Mouse (Mus musculus) CD4-positive, CD25-positive, alpha-beta regulatory T cell, adult 2 months (primary cell): ENCODE data around the gene Gm49320.

Source experiments
- DNase-seq: peaks from one replicate; pipeline ENCODE4 v3.0.0-alpha.2; 2012; ENCODE audit warnings: low read depth, low spot score

The Gm49320 gene

GRCm38 (mm10) chr8:4238434-4239192 lies at the start of gene Gm49320, which contains the start of gene Map2k7:
Gene Gm49320, plus strand, starts transcription at chr8:4238865.
Gene Map2k7, plus strand, starts transcription at chr8:4238740.
- peak; percentile 100 for DNase-seq

- DNase-seq: no peak
Observed at GRCm38 (mm10) chr8:4189031-4189722, 49.5 kb upstream of the Gm49320 start.

GRCm38 (mm10) chr8:4192305-4192704 lies 46.4 kb upstream of the Gm49320 start:
- no peak for DNase-seq

- DNase-seq: peak; percentile 89
Observed at GRCm38 (mm10) chr8:4192807-4193587, 45.7 kb upstream of the Gm49320 start.

- DNase-seq: no peak
Observed at GRCm38 (mm10) chr8:4193588-4193894, 45.1 kb upstream of the Gm49320 start.

GRCm38 (mm10) chr8:4201321-4201720 lies 37.3 kb upstream of the Gm49320 start:
- DNase-seq: no peak

- no peak for DNase-seq
Observed at GRCm38 (mm10) chr8:4205246-4206123, 33.2 kb upstream of the Gm49320 start.

- DNase-seq: no peak
Observed at GRCm38 (mm10) chr8:4206182-4207015, 32.3 kb upstream of the Gm49320 start.

GRCm38 (mm10) chr8:4207016-4207350 lies 31.7 kb upstream of the Gm49320 start:
- no peak for DNase-seq

GRCm38 (mm10) chr8:4211097-4211496 lies 27.6 kb upstream of the Gm49320 start:
- peak; percentile 26 for DNase-seq

GRCm38 (mm10) chr8:4212809-4213209 lies 25.9 kb upstream of the Gm49320 start:
- DNase-seq: peak; percentile 49

GRCm38 (mm10) chr8:4213210-4214005 lies 25.3 kb upstream of the Gm49320 start:
- peak; percentile 62 for DNase-seq

- DNase-seq: peak; percentile 82
Observed at GRCm38 (mm10) chr8:4214006-4214980, 24.4 kb upstream of the Gm49320 start.

- no peak for DNase-seq
Observed at GRCm38 (mm10) chr8:4216296-4216695, 22.4 kb upstream of the Gm49320 start.

GRCm38 (mm10) chr8:4216791-4217621 lies 21.7 kb upstream of the Gm49320 start, which contains the start of gene Prr36:
Gene Prr36, minus strand, starts transcription at chr8:4217459.
- peak; percentile 33 for DNase-seq

- DNase-seq: no peak
Observed at GRCm38 (mm10) chr8:4219617-4220016, 19.0 kb upstream of the Gm49320 start.

GRCm38 (mm10) chr8:4222059-4222458 lies 16.6 kb upstream of the Gm49320 start:
- no peak for DNase-seq

GRCm38 (mm10) chr8:4226323-4226722 lies 12.3 kb upstream of the Gm49320 start:
- no peak for DNase-seq
